Mouse (Mus musculus) heart, adult 2 months (tissue): ENCODE results near the gene Pcsk6. TPM values are rescaled to one million over a fixed set of nuclear protein-coding genes. Genes with fewer than 3 reads are reported as not detected.

Source experiments
- DNase-seq, 2 experiments: peaks; one replicate each; pipeline ENCODE4 v3.0.0; 2021
- H3K27ac ChIP-seq: fragments of 200-600 bp; 2 replicates; pipeline ENCODE4 v1.8.1; 2022
- H3K27me3 ChIP-seq: fragments of 200-500 bp; 2 replicates; pipeline ENCODE4 v1.6.1; 2012; ENCODE audit warnings: mild to moderate bottlenecking, low read length, inconsistent platforms, mixed read lengths; ENCODE audit not compliant: control insufficient read depth, insufficient read depth
- H3K36me3 ChIP-seq: fragments of 200-500 bp; 2 replicates; pipeline ENCODE4 v1.6.1; 2012; ENCODE audit warnings: low read length, inconsistent platforms; ENCODE audit not compliant: control insufficient read depth, insufficient read depth
- H3K4me1 ChIP-seq: fragments of 200-500 bp; 2 replicates; pipeline ENCODE4 v1.6.1; 2011; ENCODE audit warnings: low read length; ENCODE audit not compliant: control insufficient read depth, insufficient read depth
- H3K4me3 ChIP-seq: fragments of 200-600 bp; 2 replicates; pipeline ENCODE4 v1.8.1; 2022
- H3K79me2 ChIP-seq: fragments of 200-500 bp; replicated peaks from 2 replicates; pipeline ENCODE4 v1.6.1; 2012; ENCODE audit warnings: mild to moderate bottlenecking, inconsistent platforms, low read length, moderate library complexity, mixed read lengths; ENCODE audit not compliant: control insufficient read depth, insufficient read depth
- H3K9ac ChIP-seq: fragments of 200-500 bp; 2 replicates; pipeline ENCODE4 v1.6.1; 2012; ENCODE audit warnings: low read depth, mild to moderate bottlenecking, control low read depth, inconsistent platforms, low read length, mixed read lengths
- CTCF ChIP-seq: fragments of 200-600 bp; IDR thresholded peaks from 2 replicates; pipeline ENCODE4 v1.8.1; 2022; ENCODE audit warnings: antibody characterized with exemption, mild to moderate bottlenecking, moderate library complexity
- EP300 ChIP-seq: fragments of 200-500 bp; IDR thresholded peaks from 2 replicates; pipeline ENCODE4 v1.6.1; 2011; ENCODE audit warnings: low read depth, low read length, control low read depth; ENCODE audit not compliant: insufficient read depth
- POLR2A ChIP-seq: fragments of 200-500 bp; IDR thresholded peaks from 2 replicates; pipeline ENCODE4 v1.6.1; 2011; ENCODE audit warnings: mild to moderate bottlenecking, low read depth, low read length, control low read depth; ENCODE audit not compliant: insufficient read depth
- WGBS: fragments of 180-500 bp; shearing (Covaris S2); methylation state at CpG from one replicate; pipeline ENCODE4 v1.1.7; 2018; 5-methylcytosine and 5-hydroxymethylcytosine counted together
- intact Hi-C: fragments of 180-260 bp; cut with DNase I; formaldehyde crosslinking; loops from one replicate; pipeline ENCODE4 v1.15.1; 2025
- polyA plus RNA-seq: library from polyadenylated mRNA; depleted of rRNA; stranded (reverse); fragments of >200 nt; gene quantifications from 2 replicates; pipeline ENCODE4 v1.2.3, GENCODE M21; 2012
- total RNA-seq, 2 experiments: library from RNA; stranded (reverse); gene quantifications; 2 replicates each; pipeline ENCODE4 v1.2.3; 2021

The Pcsk6 gene
- total and polyA plus RNA-seq, 3 experiments, result 27.9 to 44.0 (median 36.0) TPM

DNA sequence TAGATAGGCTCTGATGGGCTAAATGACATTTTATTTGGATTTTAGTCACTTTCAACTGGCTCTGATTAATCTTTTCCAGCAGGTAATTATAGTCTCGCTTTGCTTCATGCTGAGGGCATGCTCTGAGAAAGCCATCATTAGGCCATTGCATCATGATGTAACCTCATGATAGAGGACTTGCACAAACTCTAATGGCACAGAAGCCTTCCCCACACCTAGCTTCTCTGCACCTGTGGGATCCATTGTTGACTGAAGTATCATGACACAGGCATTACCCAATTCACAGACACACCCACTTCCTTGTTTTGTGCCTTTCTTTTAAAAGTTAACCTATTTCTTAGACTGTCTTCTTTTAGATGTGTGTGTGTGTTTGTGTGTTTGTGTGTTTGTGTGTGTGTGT, 95.7 kb downstream of the Pcsk6 start:
- no peak overlapping the region for H3K9ac ChIP-seq
- no peaks in the 10 kb centered on the region for H3K27me3 ChIP-seq
- H3K4me3 ChIP-seq, result no peak overlapping the region
- intact Hi-C loops, result no loop called here
- WGBS, result 97% methylated on average over 1 of the region's 1 CpGs
- H3K27ac ChIP-seq, result no peak overlapping the region
- TF ChIP-seq EP300 (no peak), POLR2A (no peak), CTCF (no peak)
- DNase-seq, result no peak
- no peaks in the 10 kb centered on the region for H3K4me1 ChIP-seq
- H3K36me3 ChIP-seq, result no peaks in the 10 kb centered on the region
- H3K79me2 ChIP-seq, result no peaks in the 10 kb centered on the region

DNA sequence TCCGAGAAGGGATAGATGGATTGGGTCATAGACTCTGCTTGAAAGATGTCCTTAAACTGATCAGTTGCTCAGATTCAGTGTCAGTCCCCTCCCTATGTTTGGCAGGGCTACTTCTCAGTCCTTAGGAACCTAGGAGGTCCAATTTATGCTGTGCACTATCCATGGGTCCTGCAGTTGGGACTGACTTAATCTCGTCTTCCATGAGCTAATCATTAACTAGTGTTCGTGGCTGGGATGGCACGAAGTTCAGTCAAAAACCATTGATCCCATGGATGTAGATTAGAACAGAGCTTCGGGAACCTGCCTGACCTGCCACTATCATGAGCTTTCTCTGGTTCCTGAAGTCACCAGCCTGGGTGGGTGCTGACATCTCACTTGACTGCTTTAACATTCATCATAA, 96.6 kb downstream of the Pcsk6 start:
- Histone ChIP-seq H3K9ac (no peak overlapping the region), H3K27me3 (no peaks in the 10 kb centered on the region), H3K4me1 (no peaks in the 10 kb centered on the region), H3K36me3 (no peaks in the 10 kb centered on the region), H3K4me3 (no peak overlapping the region), H3K27ac (no peak overlapping the region), H3K79me2 (no peaks in the 10 kb centered on the region)
- intact Hi-C loops, result no loop called here
- 82% methylated on average over 5 of the region's 5 CpGs for WGBS
- TF ChIP-seq EP300 (no peak), CTCF (no peak), POLR2A (no peak)
- no peak for DNase-seq

DNA sequence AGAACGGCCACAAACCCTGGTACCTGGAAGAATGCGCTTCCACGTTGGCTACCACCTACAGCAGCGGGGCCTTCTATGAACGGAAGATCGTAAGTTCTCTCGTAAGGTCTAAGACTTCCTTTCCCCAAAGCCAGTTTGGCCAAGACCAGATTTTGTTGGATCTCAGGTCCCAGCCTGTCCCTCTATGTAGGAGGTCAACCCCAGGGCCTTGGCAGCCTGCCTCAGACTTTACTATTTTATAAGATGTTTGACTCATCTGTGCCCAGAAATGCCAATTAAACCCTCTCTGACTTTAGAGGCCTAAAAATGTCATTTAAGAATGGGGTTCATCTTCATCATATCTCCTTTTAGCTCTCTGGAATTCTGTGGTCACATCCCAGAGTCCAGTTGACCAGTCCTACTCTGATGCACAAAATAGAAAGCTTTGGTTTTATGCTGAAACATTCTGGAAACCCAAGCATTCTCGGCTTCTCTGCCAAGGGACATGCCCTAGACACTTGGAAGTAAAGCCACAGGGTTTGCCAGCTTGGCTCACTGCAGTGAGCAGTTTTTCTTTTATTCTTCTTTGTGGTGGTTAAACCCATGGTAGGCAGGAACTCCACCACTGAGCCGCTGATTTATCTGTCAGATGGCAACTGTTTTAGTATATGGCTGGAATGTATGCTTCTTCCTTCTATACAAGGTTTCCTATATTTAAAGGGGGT, 97.8 kb downstream of the Pcsk6 start:
- TF ChIP-seq EP300 (no peak), POLR2A (no peak), CTCF (no peak)
- no peak for DNase-seq
- Histone ChIP-seq H3K27me3 (no peaks in the 10 kb centered on the region), H3K27ac (no peak overlapping the region), H3K4me3 (no peak overlapping the region), H3K9ac (no peak overlapping the region), H3K79me2 (no peaks in the 10 kb centered on the region), H3K4me1 (no peaks in the 10 kb centered on the region), H3K36me3 (no peaks in the 10 kb centered on the region)
- 94% methylated on average over 9 of the region's 9 CpGs for WGBS
- intact Hi-C loops, result no loop called here

DNA sequence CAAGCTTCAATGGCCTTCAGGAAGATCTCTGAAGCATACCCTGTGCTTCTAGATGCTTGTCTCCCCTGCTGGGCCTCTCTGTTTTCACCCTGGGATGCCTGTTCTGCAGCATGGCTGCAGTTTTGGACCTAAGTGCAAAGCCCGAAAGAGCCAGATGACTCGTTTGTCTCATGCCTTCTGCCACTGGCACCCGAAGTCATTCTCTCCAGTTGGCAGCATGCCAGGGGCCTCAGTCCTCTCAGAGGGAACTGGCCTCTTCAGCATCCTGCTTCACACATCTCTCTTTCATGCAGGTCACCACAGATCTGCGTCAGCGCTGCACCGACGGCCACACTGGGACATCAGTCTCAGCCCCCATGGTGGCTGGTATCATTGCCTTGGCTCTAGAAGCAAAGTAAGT, 101.1 kb downstream of the Pcsk6 start:
- H3K79me2 ChIP-seq, result no peaks in the 10 kb centered on the region
- H3K4me3 ChIP-seq, result no peak overlapping the region
- DNase-seq, result no peak
- WGBS, result 68% methylated on average over 7 of the region's 7 CpGs
- no peaks in the 10 kb centered on the region for H3K27me3 ChIP-seq
- H3K36me3 ChIP-seq, result no peaks in the 10 kb centered on the region
- H3K4me1 ChIP-seq, result no peaks in the 10 kb centered on the region
- no peak overlapping the region for H3K9ac ChIP-seq
- no peak overlapping the region for H3K27ac ChIP-seq
- no peak for TF ChIP-seq EP300
- no peak for TF ChIP-seq POLR2A
- TF ChIP-seq CTCF, result no peak
- intact Hi-C loops, result no loop called here

DNA sequence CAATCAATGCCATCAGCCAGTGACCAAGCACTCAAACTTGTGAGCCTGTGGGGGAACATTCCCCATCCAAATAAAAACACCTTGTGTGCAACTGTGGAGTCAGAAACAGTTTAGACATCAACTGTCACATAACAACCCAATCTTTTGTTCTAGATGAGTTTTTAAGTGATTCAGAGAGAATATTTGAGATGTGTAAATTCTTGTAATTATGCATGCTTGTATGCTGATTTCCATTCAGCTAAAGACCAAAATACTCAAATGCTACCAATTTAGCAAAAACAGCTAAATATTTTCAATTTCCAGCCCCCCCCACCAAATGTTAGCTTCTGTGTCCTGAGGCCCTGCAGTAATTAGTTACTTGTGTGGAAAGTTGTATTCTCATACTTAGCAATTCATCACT, 102.9 kb downstream of the Pcsk6 start:
- Histone ChIP-seq H3K9ac (no peak overlapping the region), H3K27me3 (no peaks in the 10 kb centered on the region), H3K79me2 (no peaks in the 10 kb centered on the region), H3K4me1 (no peaks in the 10 kb centered on the region), H3K36me3 (no peaks in the 10 kb centered on the region), H3K4me3 (no peak overlapping the region), H3K27ac (no peak overlapping the region)
- DNase-seq, result no peak
- no peak for TF ChIP-seq EP300
- no peak for TF ChIP-seq POLR2A
- no peak for TF ChIP-seq CTCF
- intact Hi-C loops, result no loop called here

DNA sequence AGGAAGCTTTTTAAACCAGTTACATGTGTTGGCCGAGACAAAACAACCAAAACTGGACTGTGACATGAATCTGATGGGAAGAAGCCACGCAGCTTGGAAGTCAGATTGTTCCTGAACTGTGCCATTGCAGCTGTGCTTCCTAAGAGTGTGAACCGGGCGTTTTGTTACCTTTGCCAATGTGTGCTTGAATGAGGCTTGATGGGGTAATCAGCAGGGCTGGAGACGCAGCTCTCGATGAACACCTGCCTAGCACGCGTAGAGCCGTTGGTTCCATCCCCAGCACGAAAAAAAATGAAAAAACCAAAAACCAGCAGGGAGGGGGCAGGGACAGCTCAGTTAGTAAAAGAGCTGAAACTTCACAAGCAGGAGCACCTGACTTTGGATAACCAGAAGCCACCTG, 109.8 kb downstream of the Pcsk6 start:
- TF ChIP-seq POLR2A (no peak), EP300 (no peak), CTCF (no peak)
- no peaks in the 10 kb centered on the region for H3K36me3 ChIP-seq
- H3K4me1 ChIP-seq, result no peaks in the 10 kb centered on the region
- intact Hi-C loops, result no loop called here
- H3K4me3 ChIP-seq, result no peak overlapping the region
- H3K27me3 ChIP-seq, result no peaks in the 10 kb centered on the region
- no peak overlapping the region for H3K9ac ChIP-seq
- 89% methylated on average over 10 of the region's 10 CpGs for WGBS
- no peak for DNase-seq
- no peak overlapping the region for H3K27ac ChIP-seq
- no peaks in the 10 kb centered on the region for H3K79me2 ChIP-seq
